Mouse (Mus musculus) MEL (cell line): ENCODE data around the gene Spint3. TPM values are rescaled to one million over a fixed set of nuclear protein-coding genes. Genes with fewer than 3 reads are reported as not detected.

ENCODE experiments used
- DNase-seq: peaks from one replicate; pipeline ENCODE4 v3.0.0; 2011; ENCODE audit warnings: low read depth, low spot score
- H3K27ac ChIP-seq: 2 replicates; pipeline ENCODE4 v1.5.1; 2012; ENCODE audit warnings: low read depth, mild to moderate bottlenecking, control low read depth, low read length, moderate library complexity; ENCODE audit not compliant: control insufficient read depth
- H3K27me3 ChIP-seq, 2 experiments: fragments of 150-350 bp in 1 of 2; sonication (generic) in 1 of 2; 2 replicates each; pipeline ENCODE4 v1.6.1; 2012; ENCODE audit warnings: low read length in 2 of 2, mild to moderate bottlenecking in 2 of 2, improper control_type of control experiment in 1 of 2, moderate library complexity in 1 of 2; ENCODE audit not compliant: insufficient read depth in 2 of 2, control insufficient read depth in 1 of 2
- H3K36me3 ChIP-seq, 2 experiments: 2 replicates each; pipeline ENCODE4 v1.6.1; 2012 to 2014; ENCODE audit warnings: low read length in 2 of 2, improper control_type of control experiment in 1 of 2, inconsistent platforms in 1 of 2, mild to moderate bottlenecking in 1 of 2; ENCODE audit not compliant: insufficient read depth in 2 of 2, control insufficient read depth in 1 of 2
- H3K4me1 ChIP-seq, 2 experiments: fragments of 150-350 bp in 1 of 2; sonication (generic) in 1 of 2; 2 replicates each; pipeline ENCODE4 v1.6.1; 2012; ENCODE audit warnings: low read length in 2 of 2, improper control_type of control experiment in 1 of 2, mild to moderate bottlenecking in 1 of 2; ENCODE audit not compliant: insufficient read depth in 2 of 2, control insufficient read depth in 1 of 2
- H3K4me3 ChIP-seq, 2 experiments: fragments of 150-350 bp in 1 of 2; sonication (generic) in 1 of 2; 2 replicates each; pipeline ENCODE4 v1.5.1; 2012; ENCODE audit warnings: low read depth in 2 of 2, low read length in 2 of 2, mild to moderate bottlenecking in 2 of 2, moderate library complexity in 2 of 2, control low read depth in 1 of 2, improper control_type of control experiment in 1 of 2; ENCODE audit not compliant: control insufficient read depth in 1 of 2, insufficient read depth in 1 of 2
- H3K79me2 ChIP-seq: 2 replicates; pipeline ENCODE4 v1.6.1; 2012; ENCODE audit warnings: mild to moderate bottlenecking, low read length, moderate library complexity; ENCODE audit not compliant: control insufficient read depth, poor library complexity, insufficient read depth
- H3K9ac ChIP-seq: 2 replicates; pipeline ENCODE4 v1.6.1; 2012; ENCODE audit warnings: low read depth, mild to moderate bottlenecking, control low read depth, low read length, moderate library complexity; ENCODE audit not compliant: control insufficient read depth, poor library complexity, severe bottlenecking
- H3K9me3 ChIP-seq: fragments of 150-350 bp; sonication (generic); replicated peaks from 2 replicates; pipeline ENCODE4 v1.6.1; 2012; ENCODE audit warnings: mild to moderate bottlenecking, low read length, improper control_type of control experiment, moderate library complexity; ENCODE audit not compliant: insufficient read depth
- BHLHE40 ChIP-seq: IDR thresholded peaks from 2 replicates; pipeline ENCODE4 v1.6.1; 2012; ENCODE audit warnings: low read depth, mild to moderate bottlenecking, inconsistent platforms, low read length, improper control_type of control experiment, borderline replicate concordance
- CHD1 ChIP-seq: IDR thresholded peaks from 2 replicates; pipeline ENCODE4 v1.6.1; 2012; ENCODE audit warnings: low read depth, mild to moderate bottlenecking, inconsistent platforms, low read length, improper control_type of control experiment
- CHD2 ChIP-seq: IDR thresholded peaks from 2 replicates; pipeline ENCODE4 v1.6.1; 2011; ENCODE audit warnings: low read length, improper control_type of control experiment
- CTCF ChIP-seq, 3 experiments: IDR thresholded peaks in 2 of 3; conservative IDR thresholded peaks in 1 of 3; 2 replicates each; pipeline ENCODE4 v1.5.1; 2011 to 2012; ENCODE audit warnings: low read length in 3 of 3, low read depth in 2 of 3, mild to moderate bottlenecking in 2 of 3, improper control_type of control experiment in 1 of 3, inconsistent platforms in 1 of 3, mixed read lengths in 1 of 3, moderate library complexity in 1 of 3; ENCODE audit not compliant: control insufficient read depth in 1 of 3, insufficient read depth in 1 of 3, poor library complexity in 1 of 3, severe bottlenecking in 1 of 3
- ELF1 ChIP-seq: IDR thresholded peaks from 2 replicates; pipeline ENCODE4 v1.6.1; 2014; ENCODE audit warnings: low read depth, mild to moderate bottlenecking, inconsistent platforms, low read length, improper control_type of control experiment, moderate library complexity
- EP300 ChIP-seq, 2 experiments: IDR thresholded peaks; 2 replicates each; pipeline ENCODE4 v1.6.1; 2011; ENCODE audit warnings: improper control_type of control experiment in 2 of 2, low read length in 2 of 2, low read depth in 1 of 2, mild to moderate bottlenecking in 1 of 2
- GATA1 ChIP-seq: IDR thresholded peaks from 2 replicates; pipeline ENCODE4 v1.6.1; 2011; ENCODE audit warnings: low read depth, low read length, improper control_type of control experiment
- HCFC1 ChIP-seq: IDR thresholded peaks from 2 replicates; pipeline ENCODE4 v1.6.1; 2012; ENCODE audit warnings: low read depth, mild to moderate bottlenecking, inconsistent platforms, low read length, improper control_type of control experiment, moderate library complexity
- JUND ChIP-seq: IDR thresholded peaks from 2 replicates; pipeline ENCODE4 v1.6.1; 2011; ENCODE audit warnings: low read depth, mild to moderate bottlenecking, improper control_type of control experiment, low read length
- MAZ ChIP-seq: IDR thresholded peaks from 2 replicates; pipeline ENCODE4 v1.6.1; 2012; ENCODE audit warnings: low read depth, mild to moderate bottlenecking, inconsistent platforms, low read length, improper control_type of control experiment
- MEF2A ChIP-seq: IDR thresholded peaks from 2 replicates; pipeline ENCODE4 v1.6.1; 2014; ENCODE audit warnings: low read depth, mild to moderate bottlenecking, inconsistent platforms, low read length, improper control_type of control experiment; ENCODE audit not compliant: poor library complexity, insufficient replicate concordance, severe bottlenecking; ENCODE audit errors: extremely low read depth
- POLR2AphosphoS2 ChIP-seq: IDR thresholded peaks from 2 replicates; pipeline ENCODE4 v1.6.1; 2011; ENCODE audit warnings: low read length, improper control_type of control experiment
- POLR2AphosphoS5 ChIP-seq: IDR thresholded peaks from 2 replicates; pipeline ENCODE4 v1.6.1; 2012; ENCODE audit warnings: low read depth, borderline replicate concordance, mild to moderate bottlenecking, inconsistent platforms, low read length, moderate library complexity, mixed read lengths
- RAD21 ChIP-seq: IDR thresholded peaks from 2 replicates; pipeline ENCODE4 v1.6.1; 2011; ENCODE audit warnings: mild to moderate bottlenecking, low read depth, low read length, improper control_type of control experiment
- SIN3A ChIP-seq: IDR thresholded peaks from 2 replicates; pipeline ENCODE4 v1.6.1; 2012; ENCODE audit warnings: low read length, improper control_type of control experiment, inconsistent platforms
- SMC3 ChIP-seq: IDR thresholded peaks from 2 replicates; pipeline ENCODE4 v1.6.1; 2011; ENCODE audit warnings: low read depth, low read length, improper control_type of control experiment
- TAL1 ChIP-seq: IDR thresholded peaks from 2 replicates; pipeline ENCODE4 v1.6.1; 2012; ENCODE audit warnings: mild to moderate bottlenecking, inconsistent platforms, low read length, moderate library complexity, mixed read lengths
- TCF12 ChIP-seq: IDR thresholded peaks from 2 replicates; pipeline ENCODE4 v1.6.1; 2014; ENCODE audit warnings: low read depth, mild to moderate bottlenecking, inconsistent platforms, low read length, improper control_type of control experiment, moderate library complexity
- USF1 ChIP-seq: IDR thresholded peaks from 2 replicates; pipeline ENCODE4 v1.6.1; 2014; ENCODE audit warnings: low read depth, mild to moderate bottlenecking, inconsistent platforms, low read length, improper control_type of control experiment, moderate library complexity
- polyA plus RNA-seq, 2 experiments: library from polyadenylated mRNA; stranded (reverse) in 1 of 2; unstranded in 1 of 2; fragments of >175 nt in 1 of 2; fragments of >200 nt in 1 of 2; gene quantifications; 2 replicates each; pipeline versions ENCODE4 v1.2.1 to v1.2.4; 2012; ENCODE audit warnings: low replicate concordance in 2 of 2, low read depth in 1 of 2; ENCODE audit not compliant: insufficient read length in 2 of 2, insufficient read depth in 1 of 2, missing spikeins in 1 of 2
- total RNA-seq: library from RNA; depleted of rRNA; stranded (reverse); fragments of 300-350 nt; gene quantifications from 2 replicates; pipeline ENCODE4 v1.2.3, GENCODE M21; 2012; rRNA removed

The Spint3 gene
- total and polyA plus RNA-seq, 3 experiments, result not detected

- H3K79me2 ChIP-seq, result peaks cover 5% of the 10 kb centered on the region
- H3K4me3 ChIP-seq, result no peak overlapping the region
- no peaks in the 10 kb centered on the region for H3K27me3 ChIP-seq
- TF ChIP-seq CHD2 (no peak), SMC3 (0 out of 2 replicates have a peak, but pooled peaks have one; percentile 7), SIN3A (no peak), GATA1 (no peak), JUND (no peak), USF1 (no peak), TAL1 (no peak), CTCF (IDR thresholded peaks at IDR 0.05 in 2 of 3, conservative IDR thresholded peaks at IDR 0.05 in 1 of 3; ENCODE audit: control insufficient read depth in 1 of 3, insufficient read depth in 1 of 3, low read depth in 2 of 3, low read length in 3 of 3, poor library complexity in 1 of 3, severe bottlenecking in 1 of 3) (peak; percentile 59 to 67 (median 62)), MAZ (no peak), RAD21 (peak; percentile 58), POLR2AphosphoS5 (no peak), EP300 (IDR thresholded peaks at IDR 0.05; ENCODE audit: low read depth in 1 of 2, low read length in 2 of 2) (no peak), POLR2AphosphoS2 (no peak), CHD1 (no peak), MEF2A (no peak), TCF12 (no peak), HCFC1 (no peak), BHLHE40 (no peak), ELF1 (no peak)
- TF ChIP-seq, all 39 proteins: peak for 3
- H3K4me1 ChIP-seq, result peaks cover 2 to 16% of the 10 kb centered on the region in 2 experiments
- no peak overlapping the region for H3K27ac ChIP-seq
- DNase-seq, result peak; percentile 65
- H3K9ac ChIP-seq, result no peak overlapping the region
- peaks cover 0 to 12% of the 10 kb centered on the region in 2 experiments; a peak in 2 of 4 replicates for H3K36me3 ChIP-seq
- no peaks in the 10 kb centered on the region for H3K9me3 ChIP-seq
Observed at GRCm38 (mm10) chr2:164520782-164521181, 52.5 kb downstream of the Spint3 start.

Other genes starting within 250 kb of the Spint3 start
- gene Svs5, start 240.7 kb downstream of the Spint3 start, total RNA-seq, result not detected in 2 replicates
- not detected for gene Svs5, start 240.7 kb downstream of the Spint3 start, polyA plus RNA-seq
- not detected in 2 replicates for gene Slpi, start 184.4 kb downstream of the Spint3 start, total RNA-seq
- gene Slpi, start 184.4 kb downstream of the Spint3 start, polyA plus RNA-seq, result not detected
- gene Rbpjl, start 170.3 kb downstream of the Spint3 start, total RNA-seq, result not detected in 2 replicates
- under 1 TPM in 1 of 2 experiments, not detected in 1; 0.07 TPM for gene Rbpjl, start 170.3 kb downstream of the Spint3 start, polyA plus RNA-seq
- gene Matn4, start 168.3 kb downstream of the Spint3 start, total RNA-seq, result not detected in 2 replicates
- gene Matn4, start 168.3 kb downstream of the Spint3 start, polyA plus RNA-seq, result not detected
- gene Sdc4, start 129.6 kb downstream of the Spint3 start, total RNA-seq, result not detected in 2 replicates
- not detected for gene Sdc4, start 129.6 kb downstream of the Spint3 start, polyA plus RNA-seq
- gene Sys1, start 116.5 kb downstream of the Spint3 start, total RNA-seq, result 94.3 and 96.5 TPM in 2 replicates
- 10 to 100 TPM in 1 of 2 experiments, not detected in 1; 85.8 TPM for gene Sys1, start 116.5 kb downstream of the Spint3 start, polyA plus RNA-seq
- gene Gm20458, start 112.5 kb downstream of the Spint3 start, total RNA-seq, result 1.0 TPM in 1 of 2 replicates, not detected in the other
- 10 to 100 TPM in 1 of 2 experiments, not detected in 1; 19.2 TPM for gene Gm20458, start 112.5 kb downstream of the Spint3 start, polyA plus RNA-seq
- gene Trp53tg5, start 99.7 kb downstream of the Spint3 start, total RNA-seq, result not detected in 2 replicates
- gene Trp53tg5, start 99.7 kb downstream of the Spint3 start, polyA plus RNA-seq, result under 1 TPM in 1 of 2 experiments, not detected in 1; 0.13 TPM
- gene Dbndd2, start 87.4 kb downstream of the Spint3 start, total RNA-seq, result 11.9 and 13.1 TPM in 2 replicates
- 1 to 10 TPM in 1 of 2 experiments, not detected in 1; 6.9 TPM for gene Dbndd2, start 87.4 kb downstream of the Spint3 start, polyA plus RNA-seq
- 35.8 and 39.8 TPM in 2 replicates for gene Pigt, start 75.9 kb downstream of the Spint3 start, total RNA-seq
- gene Pigt, start 75.9 kb downstream of the Spint3 start, polyA plus RNA-seq, result 100 to 1,000 TPM in 1 of 2 experiments, not detected in 1; 115 TPM
- gene Wfdc2, start 11.0 kb downstream of the Spint3 start, total RNA-seq, result not detected in 2 replicates
- gene Wfdc2, start 11.0 kb downstream of the Spint3 start, polyA plus RNA-seq, result not detected
- not detected in 2 replicates for gene Wfdc6a, start 12.0 kb upstream of the Spint3 start, total RNA-seq
- gene Wfdc6a, start 12.0 kb upstream of the Spint3 start, polyA plus RNA-seq, result not detected
- gene Eppin, start 20.1 kb upstream of the Spint3 start, total RNA-seq, result not detected in 2 replicates
- not detected for gene Eppin, start 20.1 kb upstream of the Spint3 start, polyA plus RNA-seq
- not detected in 2 replicates for gene Wfdc6b, start 40.1 kb upstream of the Spint3 start, total RNA-seq
- not detected for gene Wfdc6b, start 40.1 kb upstream of the Spint3 start, polyA plus RNA-seq
- not detected in 2 replicates for gene Wfdc8, start 40.2 kb upstream of the Spint3 start, total RNA-seq
- not detected for gene Wfdc8, start 40.2 kb upstream of the Spint3 start, polyA plus RNA-seq
- not detected in 2 replicates for gene Wfdc16, start 65.3 kb upstream of the Spint3 start, total RNA-seq
- gene Wfdc16, start 65.3 kb upstream of the Spint3 start, polyA plus RNA-seq, result not detected
- gene Wfdc10, start 82.6 kb upstream of the Spint3 start, total RNA-seq, result not detected in 2 replicates
- gene Wfdc10, start 82.6 kb upstream of the Spint3 start, polyA plus RNA-seq, result not detected
- not detected in 2 replicates for gene Wfdc9, start 83.1 kb upstream of the Spint3 start, total RNA-seq
- gene Wfdc9, start 83.1 kb upstream of the Spint3 start, polyA plus RNA-seq, result not detected
- gene Wfdc11, start 100.6 kb upstream of the Spint3 start, total RNA-seq, result not detected in 2 replicates
- not detected for gene Wfdc11, start 100.6 kb upstream of the Spint3 start, polyA plus RNA-seq
- 0.12 TPM in 1 of 2 replicates, not detected in the other for gene Wfdc13, start 111.6 kb upstream of the Spint3 start, total RNA-seq
- gene Wfdc13, start 111.6 kb upstream of the Spint3 start, polyA plus RNA-seq, result not detected
- not detected in 2 replicates for gene Spint4, start 125.0 kb upstream of the Spint3 start, total RNA-seq
- not detected for gene Spint4, start 125.0 kb upstream of the Spint3 start, polyA plus RNA-seq
- not detected in 2 replicates for gene Spint5, start 141.8 kb upstream of the Spint3 start, total RNA-seq
- gene Spint5, start 141.8 kb upstream of the Spint3 start, polyA plus RNA-seq, result not detected
- 0.20 and 0.31 TPM in 2 replicates for gene Wfdc3, start 172.5 kb upstream of the Spint3 start, total RNA-seq
- under 1 TPM in 1 of 2 experiments, not detected in 1; 0.40 TPM for gene Wfdc3, start 172.5 kb upstream of the Spint3 start, polyA plus RNA-seq
- 20.6 and 20.9 TPM in 2 replicates for gene Dnttip1, start 172.5 kb upstream of the Spint3 start, total RNA-seq
- 10 to 100 TPM in 1 of 2 experiments, not detected in 1; 59.9 TPM for gene Dnttip1, start 172.5 kb upstream of the Spint3 start, polyA plus RNA-seq
- gene Ube2c, start 196.4 kb upstream of the Spint3 start, total RNA-seq, result 170 and 177 TPM in 2 replicates
- gene Ube2c, start 196.4 kb upstream of the Spint3 start, polyA plus RNA-seq, result 100 to 1,000 TPM; 257 to 365 TPM
- not detected in 2 replicates for gene Tnnc2, start 206.5 kb upstream of the Spint3 start, total RNA-seq
- gene Tnnc2, start 206.5 kb upstream of the Spint3 start, polyA plus RNA-seq, result not detected
- 3.8 and 4.0 TPM in 2 replicates for gene Snx21, start 212.4 kb upstream of the Spint3 start, total RNA-seq
- gene Snx21, start 212.4 kb upstream of the Spint3 start, polyA plus RNA-seq, result 1 to 10 TPM in 1 of 2 experiments, not detected in 1; 7.7 TPM
- gene Acot8, start 231.4 kb upstream of the Spint3 start, total RNA-seq, result 32.2 and 40.3 TPM in 2 replicates
- 10 to 100 TPM in 1 of 2 experiments, not detected in 1; 30.9 TPM for gene Acot8, start 231.4 kb upstream of the Spint3 start, polyA plus RNA-seq
- gene Zswim3, start 231.6 kb upstream of the Spint3 start, total RNA-seq, result 4.7 and 4.8 TPM in 2 replicates
- 1 to 10 TPM in 1 of 2 experiments, not detected in 1; 5.9 TPM for gene Zswim3, start 231.6 kb upstream of the Spint3 start, polyA plus RNA-seq
- 7.1 and 8.2 TPM in 2 replicates for gene Zswim1, start 249.2 kb upstream of the Spint3 start, total RNA-seq
- gene Zswim1, start 249.2 kb upstream of the Spint3 start, polyA plus RNA-seq, result 10 to 100 TPM in 1 of 2 experiments, not detected in 1; 17.4 TPM